8 mouse cellular contexts compared by ENCODE assay signal in genomic region chr11:102773713-102774611, GRCm38 (mm10). TPM values are rescaled to one million over a fixed set of nuclear protein-coding genes. Genes with fewer than 3 reads are reported as not detected.
DNase-seq lines count a peak whose midpoint lies in the region; ATAC-seq and TF ChIP-seq lines count a peak whose summit lies in the region.

No protein-coding gene starts in this region.

- H3K9ac ChIP-seq in embryonic facial prominence, embryonic 14.5 days (ENCODE audit: low read depth, low read length): peak overlapping the region; percentile 72
- peak overlapping the region; percentile 79 for H3K9ac ChIP-seq in limb, embryonic 14.5 days (ENCODE audit: low read depth, low read length, severe bottlenecking)
- peak overlapping the region; percentile 80 for H3K9ac ChIP-seq in midbrain, postnatal 0 days (replicated peaks; ENCODE audit: low read length, poor library complexity, severe bottlenecking)

- H3K4me1 ChIP-seq in bone marrow, adult 2 months (ENCODE audit: control insufficient read depth, insufficient read depth, low read length): no peaks in the 10 kb centered on the region
- H3K4me1 ChIP-seq in embryonic facial prominence, embryonic 14.5 days (ENCODE audit: control insufficient read depth, insufficient read depth, low read length): peaks cover 20% of the 10 kb centered on the region
- H3K4me1 ChIP-seq in limb, embryonic 14.5 days (ENCODE audit: control insufficient read depth, insufficient read depth, low read length): peaks cover 19% of the 10 kb centered on the region
- peaks cover 5% of the 10 kb centered on the region; the same call in 1 of the 2 replicates for H3K4me1 ChIP-seq in midbrain, postnatal 0 days (ENCODE audit: insufficient read depth, low read length)

- TF ChIP-seq CTCF in bone marrow, adult 2 months (IDR thresholded peaks at IDR 0.05; ENCODE audit: control insufficient read depth, insufficient read depth, low read length): peak; percentile 94
- TF ChIP-seq CTCF in midbrain, postnatal 0 days (IDR thresholded peaks at IDR 0.05): peak; percentile 99

- DNase-seq in A20 (ENCODE audit: low read depth, low spot score): peak; percentile 72
- DNase-seq in embryonic facial prominence, embryonic 14.5 days (ENCODE audit: low spot score): peak; percentile 92
- peak; percentile 85 for DNase-seq in heart, adult 8-10 months (ENCODE audit: low spot score)
- DNase-seq in kidney, adult 9 months: peak; percentile 80
- peak; percentile 86 for DNase-seq in limb, embryonic 14.5 days (ENCODE audit: low spot score)
- peak; percentile 90 for DNase-seq in midbrain, postnatal 0 days (ENCODE audit: low spot score)
- DNase-seq in spleen, postnatal 4 days (ENCODE audit: low spot score in 2 of 2): peak; percentile 66 to 91

- WGBS in bone marrow, adult 2 months: 1% methylated on average over 46 of the region's 46 CpGs
- WGBS in embryonic facial prominence, embryonic 14.5 days: under 1% methylated on average over 45 of the region's 46 CpGs
- WGBS in limb, embryonic 14.5 days: under 1% methylated on average over 46 of the region's 46 CpGs
- WGBS in midbrain, postnatal 0 days: under 1% methylated on average over 45 of the region's 46 CpGs

- no peaks in the 10 kb centered on the region for H3K9me3 ChIP-seq in embryonic facial prominence, embryonic 14.5 days (ENCODE audit: control insufficient read depth, low read length)
- no peaks in the 10 kb centered on the region for H3K9me3 ChIP-seq in limb, embryonic 14.5 days (ENCODE audit: control insufficient read depth, low read length)
- H3K9me3 ChIP-seq in midbrain, postnatal 0 days (ENCODE audit: low read length): no peaks in the 10 kb centered on the region

- peak overlapping the region; percentile 33 for H3K4me3 ChIP-seq in bone marrow, adult 2 months (replicated peaks; ENCODE audit: control insufficient read depth, low read depth, low read length)
- peak overlapping the region; percentile 56 for H3K4me3 ChIP-seq in embryonic facial prominence, embryonic 14.5 days (ENCODE audit: low read depth, low read length)
- H3K4me3 ChIP-seq in limb, embryonic 14.5 days (replicated peaks; ENCODE audit: low read length): peak overlapping the region; percentile 66
- peak overlapping the region; percentile 50 for H3K4me3 ChIP-seq in midbrain, postnatal 0 days (ENCODE audit: low read depth, low read length)

- no peaks in the 10 kb centered on the region for H3K36me3 ChIP-seq in embryonic facial prominence, embryonic 14.5 days (ENCODE audit: control insufficient read depth, insufficient read depth, low read length)
- peaks cover 7% of the 10 kb centered on the region; the same call in 1 of the 2 replicates for H3K36me3 ChIP-seq in limb, embryonic 14.5 days (ENCODE audit: control insufficient read depth, insufficient read depth, low read length)
- H3K36me3 ChIP-seq in midbrain, postnatal 0 days (ENCODE audit: insufficient read depth, low read length): peaks cover 23% of the 10 kb centered on the region

- H3K27ac ChIP-seq in bone marrow, adult 2 months (ENCODE audit: control insufficient read depth, insufficient read depth, low read depth, low read length, poor library complexity): no peak overlapping the region
- H3K27ac ChIP-seq in embryonic facial prominence, embryonic 14.5 days (replicated peaks; ENCODE audit: low read depth, low read length): peak overlapping the region; percentile 91
- peak overlapping the region; percentile 96 for H3K27ac ChIP-seq in limb, embryonic 14.5 days (replicated peaks; ENCODE audit: low read depth, low read length)
- H3K27ac ChIP-seq in midbrain, postnatal 0 days (ENCODE audit: low read depth, low read length): peak overlapping the region; percentile 90

- peaks cover 6% of the 10 kb centered on the region; the same call in 1 of the 2 replicates for H3K27me3 ChIP-seq in embryonic facial prominence, embryonic 14.5 days (replicated peaks; ENCODE audit: control insufficient read depth, insufficient read depth, low read length)
- no peaks in the 10 kb centered on the region for H3K27me3 ChIP-seq in limb, embryonic 14.5 days (ENCODE audit: control insufficient read depth, insufficient read depth, low read length)
- no peaks in the 10 kb centered on the region for H3K27me3 ChIP-seq in midbrain, postnatal 0 days (ENCODE audit: insufficient read depth, low read length)

- H3K4me2 ChIP-seq in embryonic facial prominence, embryonic 14.5 days (ENCODE audit: low read depth, low read length): peak overlapping the region; percentile 85
- peak overlapping the region; percentile 89 for H3K4me2 ChIP-seq in limb, embryonic 14.5 days (replicated peaks; ENCODE audit: low read depth, low read length, severe bottlenecking)
- peak overlapping the region; percentile 88 for H3K4me2 ChIP-seq in midbrain, postnatal 0 days (ENCODE audit: low read depth, low read length, poor library complexity, severe bottlenecking)

- peak; percentile 44 for ATAC-seq in embryonic facial prominence, embryonic 14.5 days (ENCODE audit: low read depth)
- peak; percentile 53 for ATAC-seq in limb, embryonic 14.5 days (ENCODE audit: low FRiP score, low read depth)
- peak; percentile 45 for ATAC-seq in midbrain, postnatal 0 days (ENCODE audit: low FRiP score)

- TF ChIP-seq POLR2A in bone marrow, adult 2 months (IDR thresholded peaks at IDR 0.05; ENCODE audit: borderline replicate concordance, control insufficient read depth, low read depth, low read length): 0 out of 2 replicates have a peak, but pooled peaks have one; percentile 28
- no peak for TF ChIP-seq POLR2A in limb, embryonic 14.5 days (IDR thresholded peaks at IDR 0.05; ENCODE audit: borderline replicate concordance, extremely low read depth, insufficient read depth, insufficient read length)

RNA-seq across cellular contexts. Expression of gene Adam11, which starts 12.7 kb away (rescaled TPM):
- polyA plus RNA-seq in bone marrow, adult 2 months (2011; ENCODE audit: insufficient read depth, insufficient read length, low replicate concordance, missing spikeins): 2.9 and 11.8 TPM in 2 replicates
- polyA plus RNA-seq in embryonic facial prominence, embryonic 14.5 days (2014; fragmentation: Nextera tagmentation; extraction: Ambion mirVana): 8.1 and 9.3 TPM in 2 replicates
- 1 to 10 TPM; 4.4 to 6.8 (median 6.0) TPM for total RNA-seq in heart, adult 8-10 months (2022)
- 21.0 and 23.8 TPM in 2 replicates for polyA plus RNA-seq in limb, embryonic 14.5 days (2012; rRNA removed)
- 5.6 and 8.3 TPM in 2 replicates for polyA plus RNA-seq in limb, embryonic 14.5 days (2014; fragmentation: Nextera tagmentation; extraction: Ambion mirVana)
- 43.8 and 46.9 TPM in 2 replicates for total RNA-seq in midbrain, postnatal 0 days (2014; rRNA removed)
- 21.5 and 22.3 TPM in 2 replicates for polyA plus RNA-seq in midbrain, postnatal 0 days (2015; fragmentation: Nextera tagmentation; extraction: Ambion mirVana)

RNA-seq across cellular contexts. Expression of gene Gjc1, which starts 45.5 kb away (rescaled TPM):
- polyA plus RNA-seq in bone marrow, adult 2 months (2011; ENCODE audit: insufficient read depth, insufficient read length, low replicate concordance, missing spikeins): 0.41 and 3.4 TPM in 2 replicates
- polyA plus RNA-seq in embryonic facial prominence, embryonic 14.5 days (2014; fragmentation: Nextera tagmentation; extraction: Ambion mirVana): 46.0 and 49.6 TPM in 2 replicates
- 10 to 100 TPM; 13.9 to 25.4 (median 20.5) TPM for total RNA-seq in heart, adult 8-10 months (2022)
- polyA plus RNA-seq in limb, embryonic 14.5 days (2012; rRNA removed): 76.6 and 80.0 TPM in 2 replicates
- 59.6 and 67.5 TPM in 2 replicates for polyA plus RNA-seq in limb, embryonic 14.5 days (2014; fragmentation: Nextera tagmentation; extraction: Ambion mirVana)
- 18.1 and 18.8 TPM in 2 replicates for total RNA-seq in midbrain, postnatal 0 days (2014; rRNA removed)
- polyA plus RNA-seq in midbrain, postnatal 0 days (2015; fragmentation: Nextera tagmentation; extraction: Ambion mirVana): 14.8 and 17.8 TPM in 2 replicates
